Mouse (Mus musculus): Measurements from ENCODE around the gene Tph1. TPM values are rescaled to one million over a fixed set of nuclear protein-coding genes. Genes with fewer than 3 reads are reported as not detected.
A peak's percentile ranks its signal among the peaks of the same experiment; 100 is the strongest.
"Not testable (repeated sequence)": the region's sequence is repeated elsewhere in the genome, so short reads cannot be mapped to it uniquely, and the experiment has no call there.

Tph1 gene
- polyA plus RNA-seq, 1 experiment from 2014 or later = not detected

DNA sequence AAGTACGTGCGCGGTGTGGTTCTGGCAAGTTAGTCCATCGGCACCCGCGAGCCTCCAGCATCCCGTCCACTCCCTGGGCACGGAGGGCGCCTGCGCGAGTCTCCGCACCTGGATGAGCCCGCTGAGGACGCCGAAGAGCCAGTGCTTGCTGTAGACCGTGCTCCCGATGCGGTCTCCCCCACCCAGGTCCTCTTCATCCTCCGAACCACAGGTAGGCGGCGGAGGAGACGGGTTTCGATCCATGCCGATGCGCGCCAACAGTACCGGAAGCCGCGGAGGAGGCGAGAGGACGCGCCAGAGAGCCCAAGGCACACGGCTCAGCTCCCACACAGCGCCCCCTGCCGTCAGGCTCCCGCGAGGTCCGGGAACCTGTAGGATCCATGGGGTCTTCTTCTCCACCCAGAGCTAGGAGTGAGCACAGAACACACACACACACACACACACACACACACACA lies 38.1 kb upstream of the Tph1 start, which contains the start of gene Saal1:
TSS of gene Saal1 (minus strand) at position 291 of the 455 bp plus-strand sequence.
- peak; percentile 90 for ATAC-seq (replicated peaks; ENCODE audit: insufficient number of reproducible peaks, low FRiP score, low TSS enrichment)
- Histone ChIP-seq H3K36me3 (ENCODE audit: control insufficient read depth, insufficient read depth, low read length) (peaks cover 7% of the 10 kb centered on the region), H3K27me3 (ENCODE audit: control insufficient read depth, insufficient read depth, low read length) (no peaks in the 10 kb centered on the region), H3K4me3 (ENCODE audit: low read depth, low read length) (peak within 1 kb of the TSS; percentile 91), H3K9ac (ENCODE audit: low read depth, low read length) (peak within 1 kb of the TSS; percentile 96), H3K4me1 (ENCODE audit: control insufficient read depth, insufficient read depth, low read length) (peaks cover 6% of the 10 kb centered on the region), H3K4me2 (peak within 1 kb of the TSS; percentile 66), H3K27ac (ENCODE audit: low read depth, low read length) (peak within 1 kb of the TSS; percentile 66), H3K9me3 (replicated peaks; ENCODE audit: control insufficient read depth, low read length) (no peaks in the 10 kb centered on the region)
- WGBS (ENCODE audit: insufficient replicate concordance) = 0% methylated on average over 38 of the region's 38 CpGs

DNA sequence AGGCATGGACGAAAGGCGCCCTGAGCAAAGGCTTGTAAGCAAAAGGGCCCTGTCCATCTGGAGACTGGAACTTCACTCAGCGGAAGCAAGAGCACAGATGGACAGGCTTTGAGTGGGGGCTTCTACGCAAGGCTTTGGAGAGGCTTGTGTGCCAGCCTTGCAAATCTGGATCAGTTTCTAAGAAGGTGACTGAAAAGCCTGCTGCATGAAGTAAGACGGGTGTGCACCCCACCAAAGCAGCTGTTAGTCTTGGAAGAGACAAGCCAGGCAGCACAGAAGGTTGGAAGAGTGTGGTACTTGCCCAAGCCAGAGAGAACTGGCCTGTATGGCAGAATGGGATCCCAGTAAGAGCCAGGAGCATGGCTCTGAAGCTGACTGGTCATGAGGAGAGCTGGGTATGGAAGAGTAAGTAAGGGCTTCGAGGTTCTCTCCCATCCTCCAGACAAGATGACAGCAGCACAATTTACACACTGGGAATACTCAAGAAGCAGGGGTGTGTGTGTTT lies 28.2 kb upstream of the Tph1 start:
- H3K4me2 ChIP-seq = no peak overlapping the region
- no peaks in the 10 kb centered on the region for H3K4me1 ChIP-seq (ENCODE audit: control insufficient read depth, insufficient read depth, low read length)
- H3K36me3 ChIP-seq (ENCODE audit: control insufficient read depth, insufficient read depth, low read length) = peaks cover 17% of the 10 kb centered on the region
- no peak overlapping the region for H3K4me3 ChIP-seq (ENCODE audit: low read depth, low read length)
- H3K9me3 ChIP-seq (replicated peaks; ENCODE audit: control insufficient read depth, low read length) = no peaks in the 10 kb centered on the region
- 92% methylated on average over 6 of the region's 6 CpGs for WGBS (ENCODE audit: insufficient replicate concordance)
- no peak for ATAC-seq (replicated peaks; ENCODE audit: insufficient number of reproducible peaks, low FRiP score, low TSS enrichment)
- no peak overlapping the region for H3K9ac ChIP-seq (ENCODE audit: low read depth, low read length)
- H3K27ac ChIP-seq (ENCODE audit: low read depth, low read length) = no peak overlapping the region
- no peaks in the 10 kb centered on the region for H3K27me3 ChIP-seq (ENCODE audit: control insufficient read depth, insufficient read depth, low read length)

DNA sequence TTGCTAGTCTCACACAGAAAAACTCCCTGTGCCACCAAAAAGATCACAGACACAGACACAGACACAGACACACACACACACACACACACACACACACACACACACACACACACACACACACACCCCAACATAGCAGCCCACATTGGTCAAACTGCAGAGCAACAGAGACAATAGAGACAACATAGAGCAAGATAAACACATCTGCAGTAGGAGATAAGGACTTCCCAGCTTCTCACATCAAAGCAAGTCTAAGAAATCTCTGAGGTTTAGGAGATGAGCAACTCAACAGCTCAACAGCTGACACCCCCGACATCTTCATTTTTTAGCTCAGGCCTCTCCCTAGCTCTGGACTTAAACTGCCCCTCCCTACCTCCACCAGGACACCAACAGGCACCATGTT lies 24.4 kb upstream of the Tph1 start:
- ATAC-seq (replicated peaks; ENCODE audit: insufficient number of reproducible peaks, low FRiP score, low TSS enrichment) = no peak

DNA sequence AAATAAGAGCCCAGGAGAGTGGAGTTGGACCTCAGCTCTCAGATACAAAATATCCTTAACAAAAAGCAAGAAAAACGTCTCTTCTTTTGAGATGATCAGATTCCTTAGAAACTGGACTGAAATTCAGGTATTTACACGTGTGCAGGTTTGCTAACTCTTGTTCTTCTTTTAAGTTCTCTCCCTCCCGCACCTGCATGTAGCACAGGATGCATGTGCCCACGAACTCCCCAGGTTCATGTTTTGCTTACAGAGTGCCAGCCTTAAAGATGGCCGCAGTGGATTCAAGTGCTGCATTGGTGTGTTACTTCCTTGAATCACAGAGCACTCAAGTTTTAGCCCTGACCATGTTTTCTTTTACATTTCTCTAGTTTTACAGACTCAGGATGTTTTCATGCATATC lies 14.5 kb upstream of the Tph1 start:
- H3K36me3 ChIP-seq (ENCODE audit: control insufficient read depth, insufficient read depth, low read length) = peaks cover 15% of the 10 kb centered on the region; the same call in 1 of the 2 replicates
- WGBS (ENCODE audit: insufficient replicate concordance) = 79% methylated on average over 5 of the region's 5 CpGs

More for the DNA sequence above, 24.4 kb upstream of the Tph1 start:
- no peak overlapping the region for H3K4me2 ChIP-seq
- no peaks in the 10 kb centered on the region for H3K27me3 ChIP-seq (ENCODE audit: control insufficient read depth, insufficient read depth, low read length)
- WGBS (ENCODE audit: insufficient replicate concordance) = 31% methylated on average over 1 of the region's 1 CpGs
- H3K9ac ChIP-seq (ENCODE audit: low read depth, low read length) = no peak overlapping the region
- no peaks in the 10 kb centered on the region for H3K4me1 ChIP-seq (ENCODE audit: control insufficient read depth, insufficient read depth, low read length)
- peaks cover 14% of the 10 kb centered on the region for H3K36me3 ChIP-seq (ENCODE audit: control insufficient read depth, insufficient read depth, low read length)
- no peak overlapping the region for H3K27ac ChIP-seq (ENCODE audit: low read depth, low read length)
- H3K9me3 ChIP-seq (replicated peaks; ENCODE audit: control insufficient read depth, low read length) = no peaks in the 10 kb centered on the region
- no peak overlapping the region for H3K4me3 ChIP-seq (ENCODE audit: low read depth, low read length)

DNA sequence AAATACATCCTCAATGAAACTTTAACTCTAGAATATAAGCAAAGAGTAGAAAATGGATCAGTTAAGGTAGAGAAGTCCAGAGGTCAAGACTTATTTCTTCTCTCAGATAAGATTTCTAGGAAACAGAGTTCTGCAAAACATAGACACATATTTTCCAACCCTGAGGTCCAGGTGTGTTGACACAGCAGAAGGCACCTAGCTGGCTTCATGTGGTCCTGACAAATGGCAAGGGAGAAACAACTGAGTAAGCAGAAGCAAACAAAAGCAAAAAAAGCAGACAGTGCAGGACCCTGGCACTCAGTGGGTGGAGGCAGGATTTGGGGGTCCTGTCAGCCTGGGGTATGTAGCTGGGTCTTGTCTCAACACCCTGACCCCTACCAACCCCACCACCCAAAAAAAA lies 8.4 kb upstream of the Tph1 start:
- no peaks in the 10 kb centered on the region for H3K27me3 ChIP-seq (ENCODE audit: control insufficient read depth, insufficient read depth, low read length)
- H3K9me3 ChIP-seq (replicated peaks; ENCODE audit: control insufficient read depth, low read length) = no peaks in the 10 kb centered on the region
- H3K4me3 ChIP-seq (ENCODE audit: low read depth, low read length) = no peak overlapping the region
- no peak overlapping the region for H3K27ac ChIP-seq (ENCODE audit: low read depth, low read length)
- no peak overlapping the region for H3K4me2 ChIP-seq
- no peak for ATAC-seq (replicated peaks; ENCODE audit: insufficient number of reproducible peaks, low FRiP score, low TSS enrichment)
- no peaks in the 10 kb centered on the region for H3K4me1 ChIP-seq (ENCODE audit: control insufficient read depth, insufficient read depth, low read length)
- no peak overlapping the region for H3K9ac ChIP-seq (ENCODE audit: low read depth, low read length)
- H3K36me3 ChIP-seq (ENCODE audit: control insufficient read depth, insufficient read depth, low read length) = no peaks in the 10 kb centered on the region

More for the DNA sequence above, 14.5 kb upstream of the Tph1 start:
- Histone ChIP-seq H3K27me3 (ENCODE audit: control insufficient read depth, insufficient read depth, low read length) (no peaks in the 10 kb centered on the region), H3K4me3 (ENCODE audit: low read depth, low read length) (no peak overlapping the region), H3K4me1 (ENCODE audit: control insufficient read depth, insufficient read depth, low read length) (no peaks in the 10 kb centered on the region), H3K4me2 (no peak overlapping the region), H3K27ac (ENCODE audit: low read depth, low read length) (no peak overlapping the region), H3K9me3 (replicated peaks; ENCODE audit: control insufficient read depth, low read length) (no peaks in the 10 kb centered on the region), H3K9ac (ENCODE audit: low read depth, low read length) (no peak overlapping the region)
- ATAC-seq (replicated peaks; ENCODE audit: insufficient number of reproducible peaks, low FRiP score, low TSS enrichment) = no peak

DNA sequence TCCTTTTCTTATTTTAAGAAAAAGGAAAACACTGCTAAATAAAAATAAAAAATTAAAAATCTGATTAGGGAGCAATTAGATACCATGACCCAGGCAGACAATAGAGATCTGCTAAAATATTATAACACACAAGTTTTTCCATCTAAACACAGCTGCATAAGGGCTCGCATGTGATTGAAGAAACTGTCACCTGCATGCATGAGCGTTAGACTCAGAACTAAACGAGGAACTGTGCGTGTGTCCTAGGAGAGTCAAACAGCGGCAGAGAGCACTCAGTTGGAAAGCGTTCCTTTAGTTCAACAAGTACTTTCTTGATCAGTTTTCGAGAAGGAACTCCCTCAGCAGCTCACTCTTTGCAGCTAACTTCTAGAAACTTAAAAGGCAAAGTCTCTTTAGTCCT lies 6.7 kb upstream of the Tph1 start:
- H3K9me3 ChIP-seq (replicated peaks; ENCODE audit: control insufficient read depth, low read length); H3K4me3 ChIP-seq (ENCODE audit: low read depth, low read length); H3K9ac ChIP-seq (ENCODE audit: low read depth, low read length); H3K4me2 ChIP-seq; H3K27me3 ChIP-seq (ENCODE audit: control insufficient read depth, insufficient read depth, low read length); ATAC-seq (replicated peaks; ENCODE audit: insufficient number of reproducible peaks, low FRiP score, low TSS enrichment); H3K36me3 ChIP-seq (ENCODE audit: control insufficient read depth, insufficient read depth, low read length); H3K27ac ChIP-seq (ENCODE audit: low read depth, low read length); H3K4me1 ChIP-seq (ENCODE audit: control insufficient read depth, insufficient read depth, low read length): not testable (repeated sequence)
- WGBS (ENCODE audit: insufficient replicate concordance) = 82% methylated on average over 7 of the region's 7 CpGs

DNA sequence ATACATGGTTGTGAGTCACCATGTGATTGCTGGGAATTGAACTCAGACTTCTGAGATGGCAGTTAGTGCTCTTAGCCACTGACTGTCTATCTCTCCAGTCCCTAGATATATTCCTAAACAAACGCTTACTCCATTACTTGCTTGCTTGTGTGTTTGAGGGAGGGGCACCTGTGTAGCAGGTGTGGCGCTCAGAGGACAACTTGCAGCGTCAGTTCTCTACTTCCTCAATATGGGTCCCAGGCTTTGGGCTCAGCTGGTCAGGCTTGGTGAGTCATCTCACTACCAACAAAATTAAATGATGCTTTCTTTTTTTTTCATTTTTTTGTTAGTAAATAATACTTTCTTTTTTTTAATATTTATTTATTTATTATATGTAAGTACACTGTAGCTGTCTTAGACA lies 6.1 kb upstream of the Tph1 start:
- H3K4me3 ChIP-seq (ENCODE audit: low read depth, low read length) = no peak overlapping the region
- H3K27ac ChIP-seq (ENCODE audit: low read depth, low read length) = no peak overlapping the region
- H3K4me2 ChIP-seq = no peak overlapping the region
- 81% methylated on average over 3 of the region's 3 CpGs for WGBS (ENCODE audit: insufficient replicate concordance)
- no peaks in the 10 kb centered on the region for H3K4me1 ChIP-seq (ENCODE audit: control insufficient read depth, insufficient read depth, low read length)
- ATAC-seq (replicated peaks; ENCODE audit: insufficient number of reproducible peaks, low FRiP score, low TSS enrichment) = no peak
- no peaks in the 10 kb centered on the region for H3K9me3 ChIP-seq (replicated peaks; ENCODE audit: control insufficient read depth, low read length)
- H3K36me3 ChIP-seq (ENCODE audit: control insufficient read depth, insufficient read depth, low read length) = no peaks in the 10 kb centered on the region
- no peak overlapping the region for H3K9ac ChIP-seq (ENCODE audit: low read depth, low read length)
- H3K27me3 ChIP-seq (ENCODE audit: control insufficient read depth, insufficient read depth, low read length) = no peaks in the 10 kb centered on the region

DNA sequence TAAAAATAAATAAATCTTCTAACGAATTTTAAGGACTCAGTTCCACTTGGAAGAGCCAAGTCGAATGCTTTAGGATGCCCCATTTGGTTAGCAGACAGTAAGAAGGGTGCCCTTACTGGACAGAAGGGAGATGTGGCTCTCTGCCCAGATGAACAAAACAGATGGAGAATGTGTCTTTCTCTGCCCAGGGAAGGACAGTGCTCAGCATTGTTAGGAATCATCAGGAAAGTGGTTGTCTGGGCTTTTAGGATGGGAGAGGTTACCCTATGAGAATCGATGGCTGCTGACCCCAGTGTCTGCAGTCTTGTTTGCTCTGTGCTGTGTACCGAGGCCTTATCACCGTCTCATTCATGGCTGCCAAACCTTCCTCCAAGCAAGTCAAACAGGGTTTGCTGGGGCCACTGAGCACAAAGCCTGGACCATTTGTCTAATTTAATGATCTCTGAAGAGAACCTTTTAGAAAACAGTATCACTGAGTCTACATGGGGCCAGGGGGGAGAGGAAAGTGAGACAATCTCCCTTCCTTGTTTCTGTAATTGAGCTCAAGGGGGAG lies 4.5 kb upstream of the Tph1 start:
- no peak overlapping the region for H3K4me2 ChIP-seq
- no peaks in the 10 kb centered on the region for H3K36me3 ChIP-seq (ENCODE audit: control insufficient read depth, insufficient read depth, low read length)
- H3K4me3 ChIP-seq (ENCODE audit: low read depth, low read length) = no peak overlapping the region
- ATAC-seq (replicated peaks; ENCODE audit: insufficient number of reproducible peaks, low FRiP score, low TSS enrichment) = no peak
- no peaks in the 10 kb centered on the region for H3K27me3 ChIP-seq (ENCODE audit: control insufficient read depth, insufficient read depth, low read length)
- no peak overlapping the region for H3K9ac ChIP-seq (ENCODE audit: low read depth, low read length)
- H3K9me3 ChIP-seq (replicated peaks; ENCODE audit: control insufficient read depth, low read length) = no peaks in the 10 kb centered on the region
- H3K27ac ChIP-seq (ENCODE audit: low read depth, low read length) = no peak overlapping the region
- H3K4me1 ChIP-seq (ENCODE audit: control insufficient read depth, insufficient read depth, low read length) = no peaks in the 10 kb centered on the region
- WGBS (ENCODE audit: insufficient replicate concordance) = 55% methylated on average over 5 of the region's 5 CpGs

DNA sequence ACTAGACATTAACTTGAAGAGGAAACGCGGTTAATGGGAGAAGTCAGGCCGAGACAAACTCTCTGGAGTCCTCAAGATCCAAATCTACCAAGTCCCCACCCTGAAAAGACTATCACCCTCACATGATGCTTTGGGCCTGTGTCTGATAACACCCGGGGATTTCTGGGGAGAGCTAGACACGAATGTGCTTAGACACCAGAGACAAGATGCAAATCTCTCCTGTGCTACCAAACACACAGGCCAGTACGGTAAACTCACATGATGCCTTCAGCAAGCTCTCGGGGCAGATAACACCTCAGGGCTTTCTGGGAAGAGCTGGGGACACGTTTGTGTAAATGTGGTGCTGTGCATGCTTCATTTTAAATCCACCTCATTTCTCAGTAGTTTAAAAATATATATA lies 3.5 kb upstream of the Tph1 start:
- no peak overlapping the region for H3K4me2 ChIP-seq
- H3K27ac ChIP-seq (ENCODE audit: low read depth, low read length) = no peak overlapping the region
- H3K4me1 ChIP-seq (ENCODE audit: control insufficient read depth, insufficient read depth, low read length) = no peaks in the 10 kb centered on the region
- 77% methylated on average over 8 of the region's 8 CpGs for WGBS (ENCODE audit: insufficient replicate concordance)
- no peak overlapping the region for H3K4me3 ChIP-seq (ENCODE audit: low read depth, low read length)
- no peak overlapping the region for H3K9ac ChIP-seq (ENCODE audit: low read depth, low read length)
- H3K27me3 ChIP-seq (ENCODE audit: control insufficient read depth, insufficient read depth, low read length) = no peaks in the 10 kb centered on the region
- no peak for ATAC-seq (replicated peaks; ENCODE audit: insufficient number of reproducible peaks, low FRiP score, low TSS enrichment)
- no peaks in the 10 kb centered on the region for H3K36me3 ChIP-seq (ENCODE audit: control insufficient read depth, insufficient read depth, low read length)
- no peaks in the 10 kb centered on the region for H3K9me3 ChIP-seq (replicated peaks; ENCODE audit: control insufficient read depth, low read length)
